Mouse (Mus musculus) lung, postnatal 0 days (tissue): ENCODE results near the gene Nudt15. TPM values are rescaled to one million over a fixed set of nuclear protein-coding genes. Genes with fewer than 3 reads are reported as not detected.

Experiments used
- ATAC-seq: fragments of 200-750 bp; cut with Nextera tagmentation; 2 replicates; pipeline ENCODE4 v1.8.0; 2017; ENCODE audit warnings: moderate library complexity
- DNase-seq: peaks from one replicate; pipeline ENCODE4 v3.0.0-alpha.2; 2016; ENCODE audit warnings: low spot score
- H3K27ac ChIP-seq: fragments of 300-500 bp; sonication (generic); 2 replicates; pipeline ENCODE4 v1.5.1; 2014; ENCODE audit warnings: antibody characterized with exemption, mild to moderate bottlenecking, low read length, mixed read lengths
- H3K27me3 ChIP-seq: fragments of 300-500 bp; sonication (generic); replicated peaks from 2 replicates; pipeline ENCODE4 v1.6.1; 2014; ENCODE audit warnings: low read length, mixed read lengths; ENCODE audit not compliant: insufficient read depth
- H3K36me3 ChIP-seq: fragments of 300-500 bp; sonication (generic); 2 replicates; pipeline ENCODE4 v1.6.1; 2014; ENCODE audit warnings: low read length, mixed read lengths; ENCODE audit not compliant: insufficient read depth
- H3K4me1 ChIP-seq: fragments of 300-500 bp; sonication (generic); 2 replicates; pipeline ENCODE4 v1.6.1; 2014; ENCODE audit warnings: antibody characterized with exemption, low read depth, low read length, mixed read lengths; ENCODE audit not compliant: insufficient read depth
- H3K4me2 ChIP-seq: fragments of 300-500 bp; sonication (generic); replicated peaks from 2 replicates; pipeline ENCODE4 v1.6.1; 2014; ENCODE audit warnings: low read depth, mild to moderate bottlenecking, low read length, moderate library complexity, mixed read lengths
- H3K4me3 ChIP-seq: fragments of 300-500 bp; sonication (generic); 2 replicates; pipeline ENCODE4 v1.5.1; 2014; ENCODE audit warnings: low read depth, low read length
- H3K9ac ChIP-seq: fragments of 300-500 bp; sonication (generic); replicated peaks from 2 replicates; pipeline ENCODE4 v1.6.1; 2014; ENCODE audit warnings: low read depth, mild to moderate bottlenecking
- H3K9me3 ChIP-seq: fragments of 300-500 bp; sonication (generic); 2 replicates; pipeline ENCODE4 v1.6.1; 2016; ENCODE audit warnings: low read length, mixed read lengths
- CTCF ChIP-seq: IDR thresholded peaks from 2 replicates; pipeline ENCODE4 v1.5.1; 2016; ENCODE audit warnings: antibody characterized with exemption, mild to moderate bottlenecking
- EP300 ChIP-seq: IDR thresholded peaks from 2 replicates; pipeline ENCODE4 v1.6.1; 2016; ENCODE audit warnings: antibody characterized with exemption, mild to moderate bottlenecking, control low read depth
- WGBS: fragments of 180-500 bp; shearing (Covaris S2); extraction: QIAGEN DNeasy Blood & Tissue Kit; methylation state at CpG from one replicate; pipeline ENCODE4 v1.1.7; 2014; 5-methylcytosine and 5-hydroxymethylcytosine counted together
- polyA plus RNA-seq: library from polyadenylated mRNA; unstranded; fragments of >200 nt; fragmentation: Nextera tagmentation; extraction: Ambion mirVana; gene quantifications from 2 replicates; pipeline ENCODE4 v1.2.1, GENCODE M21; 2015

Nudt15 gene
- polyA plus RNA-seq, 1 experiment from 2014 or later, result 2.7 TPM

DNA sequence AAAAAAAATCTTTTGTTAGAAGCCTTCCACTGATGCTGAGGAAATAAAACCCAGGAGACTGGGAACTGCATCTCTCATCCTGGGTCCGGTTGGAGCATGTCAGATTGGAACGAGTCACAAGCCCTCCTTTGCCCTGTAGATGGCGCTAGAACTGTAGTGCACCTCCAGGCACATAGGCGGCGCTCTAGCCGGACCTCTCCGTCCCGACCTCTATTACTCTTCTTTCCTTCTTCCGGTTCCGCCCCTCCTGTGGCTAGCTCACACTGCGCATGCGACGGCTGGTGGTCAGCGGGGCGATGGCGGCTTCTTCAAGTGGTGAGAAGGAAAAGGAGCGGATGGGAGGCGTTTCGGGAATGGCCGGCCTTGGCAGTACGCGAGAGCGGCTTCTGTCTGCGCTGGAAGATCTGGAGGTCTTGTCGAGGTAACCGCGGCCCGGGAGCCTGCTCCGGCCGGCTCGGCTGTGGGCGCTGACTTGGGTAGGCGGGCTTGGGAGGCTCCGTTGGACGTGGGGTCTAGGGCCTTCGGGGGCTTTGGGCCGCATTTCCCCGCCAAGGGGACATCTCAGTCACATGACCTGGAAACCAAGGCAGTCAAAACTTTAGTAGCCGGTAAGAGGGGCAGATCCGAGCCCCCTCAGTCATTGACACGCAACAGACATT, 38.1 kb downstream of the Nudt15 start, which contains the start of gene Med4:
Gene Med4 (plus strand): TSS at position 261 of the 659 bp plus-strand sequence.
- Histone ChIP-seq H3K36me3 (no peaks in the 10 kb centered on the region), H3K4me2 (peak within 1 kb of the TSS; percentile 81), H3K27ac (0 out of 2 replicates have a peak within 1 kb of the TSS, but pooled peaks have one; percentile 43), H3K9me3 (no peaks in the 10 kb centered on the region), H3K9ac (peak within 1 kb of the TSS; percentile 83), H3K4me3 (peak within 1 kb of the TSS; percentile 97), H3K27me3 (no peaks in the 10 kb centered on the region), H3K4me1 (peaks cover 6% of the 10 kb centered on the region; the same call in 1 of the 2 replicates)
- peak; percentile 98 for DNase-seq
- WGBS, result under 1% methylated on average over 39 of the region's 41 CpGs
- ATAC-seq, result peak; percentile 92
- peak; percentile 71; the same call in 1 of the 2 replicates for TF ChIP-seq EP300
- peak; percentile 100 for TF ChIP-seq CTCF

DNA sequence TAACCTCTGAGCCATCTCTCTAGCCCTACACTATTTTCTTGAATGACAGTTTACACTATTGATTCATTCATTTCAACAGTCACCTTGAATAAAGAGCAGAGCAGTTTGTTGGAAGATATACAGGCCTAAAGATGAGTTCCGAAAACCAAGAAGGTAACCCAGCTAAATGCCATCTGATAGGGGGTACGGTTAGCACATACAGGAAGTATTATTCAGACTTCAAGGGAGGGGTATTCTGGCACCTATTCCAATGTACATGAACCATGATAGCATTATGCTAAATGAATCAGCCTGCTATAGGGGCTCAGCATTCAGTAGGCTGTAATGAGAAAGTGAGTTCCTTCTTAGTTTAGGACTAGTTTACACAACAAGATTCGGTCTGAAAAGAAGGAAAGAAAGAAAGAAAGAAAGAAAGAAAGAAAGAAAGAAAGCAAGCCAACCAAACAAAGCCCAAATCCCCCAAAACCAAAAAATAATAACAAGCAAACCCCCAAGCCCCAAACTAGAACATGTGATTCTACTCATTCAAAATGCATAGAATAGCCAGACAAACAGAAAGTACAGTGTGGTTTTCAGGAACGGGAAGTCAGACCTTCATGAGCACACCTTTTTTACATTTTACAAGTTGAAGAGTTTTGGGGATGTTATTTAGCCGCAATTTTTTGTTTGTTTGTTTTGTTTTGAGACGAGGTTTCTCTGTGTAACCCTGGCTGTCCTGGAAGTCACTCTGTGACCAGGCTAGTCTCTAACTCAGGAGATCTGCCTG, 39.2 kb downstream of the Nudt15 start:
- no peak overlapping the region for H3K4me3 ChIP-seq
- DNase-seq (no peak), ATAC-seq (no peak)
- no peaks in the 10 kb centered on the region for H3K9me3 ChIP-seq
- 95% methylated on average over 6 of the region's 6 CpGs for WGBS
- no peak overlapping the region for H3K27ac ChIP-seq
- no peak overlapping the region for H3K4me2 ChIP-seq
- no peak overlapping the region for H3K9ac ChIP-seq
- H3K36me3 ChIP-seq, result no peaks in the 10 kb centered on the region
- H3K4me1 ChIP-seq, result peaks cover 6% of the 10 kb centered on the region; the same call in 1 of the 2 replicates
- no peaks in the 10 kb centered on the region for H3K27me3 ChIP-seq
- no peak for TF ChIP-seq EP300
- TF ChIP-seq CTCF, result no peak

DNA sequence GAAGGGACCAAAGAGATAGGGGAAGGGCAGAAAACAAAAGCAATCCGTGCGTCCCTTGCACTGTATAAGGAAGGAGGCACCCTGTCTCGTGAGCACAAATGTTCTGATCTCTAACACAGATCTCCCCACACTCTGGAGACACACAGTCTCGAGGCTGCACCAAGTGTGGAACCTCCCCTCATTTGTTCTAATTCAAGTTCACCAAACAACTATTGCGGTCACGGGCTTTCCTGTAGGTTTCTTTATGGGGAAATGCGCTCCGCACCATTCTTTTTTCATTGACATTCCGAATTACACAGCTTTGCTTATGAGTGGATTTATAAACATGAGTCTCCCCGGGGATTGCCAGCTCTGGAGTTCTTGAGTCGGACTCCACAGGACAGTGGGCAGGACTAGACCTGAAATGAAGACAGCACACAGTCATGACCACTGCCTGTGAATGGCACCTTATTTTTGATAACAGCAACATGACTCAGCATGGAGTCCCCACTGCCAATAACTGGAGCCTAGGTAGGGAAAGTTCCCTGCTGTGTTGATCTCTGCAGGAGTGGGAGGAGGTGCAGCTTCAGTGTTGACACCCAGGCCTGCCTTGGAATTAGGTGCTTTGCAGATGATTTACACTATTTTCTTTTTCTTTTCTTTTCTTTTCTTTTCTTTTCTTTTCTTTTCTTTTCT, 40.2 kb downstream of the Nudt15 start:
- DNase-seq (peak; percentile 70), ATAC-seq (peak; percentile 82)
- H3K9ac ChIP-seq, result no peak overlapping the region
- H3K4me1 ChIP-seq, result peaks cover 8% of the 10 kb centered on the region; the same call in 1 of the 2 replicates
- no peaks in the 10 kb centered on the region for H3K27me3 ChIP-seq
- no peaks in the 10 kb centered on the region for H3K9me3 ChIP-seq
- H3K27ac ChIP-seq, result peak overlapping the region; percentile 61
- H3K4me3 ChIP-seq, result no peak overlapping the region
- TF ChIP-seq CTCF (no peak), EP300 (peak; percentile 67)
- H3K36me3 ChIP-seq, result no peaks in the 10 kb centered on the region
- H3K4me2 ChIP-seq, result peak overlapping the region; percentile 27; the same call in 1 of the 2 replicates
- WGBS, result 34% methylated on average over 11 of the region's 11 CpGs

DNA sequence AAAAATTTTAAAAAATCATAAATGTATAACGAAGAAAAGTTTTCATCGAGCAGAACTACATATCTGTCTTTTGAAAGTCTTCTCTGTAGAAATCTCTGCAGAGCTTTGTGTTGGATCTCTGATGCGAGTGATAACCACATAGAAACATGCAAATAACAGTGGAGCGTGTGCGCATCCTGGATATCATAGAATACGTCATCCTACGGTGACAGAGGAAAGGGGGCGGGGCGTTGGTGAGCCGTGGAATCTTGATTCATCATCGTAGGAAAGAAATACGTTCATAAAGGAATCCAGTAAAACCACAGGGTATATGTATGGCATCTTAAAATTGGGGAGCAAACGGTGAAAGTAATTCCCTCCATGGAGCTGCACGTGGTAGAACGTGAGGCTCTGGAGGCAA, 40.8 kb downstream of the Nudt15 start:
- WGBS, result 66% methylated on average over 15 of the region's 15 CpGs
- DNase-seq (peak; percentile 49), ATAC-seq (no peak)
- Histone ChIP-seq H3K36me3 (no peaks in the 10 kb centered on the region), H3K4me1 (peaks cover 11% of the 10 kb centered on the region; the same call in 1 of the 2 replicates), H3K27me3 (no peaks in the 10 kb centered on the region), H3K4me3 (no peak overlapping the region), H3K27ac (peak overlapping the region; percentile 61; the same call in 1 of the 2 replicates), H3K9me3 (no peaks in the 10 kb centered on the region), H3K4me2 (no peak overlapping the region), H3K9ac (no peak overlapping the region)
- TF ChIP-seq EP300, result no peak
- no peak for TF ChIP-seq CTCF

DNA sequence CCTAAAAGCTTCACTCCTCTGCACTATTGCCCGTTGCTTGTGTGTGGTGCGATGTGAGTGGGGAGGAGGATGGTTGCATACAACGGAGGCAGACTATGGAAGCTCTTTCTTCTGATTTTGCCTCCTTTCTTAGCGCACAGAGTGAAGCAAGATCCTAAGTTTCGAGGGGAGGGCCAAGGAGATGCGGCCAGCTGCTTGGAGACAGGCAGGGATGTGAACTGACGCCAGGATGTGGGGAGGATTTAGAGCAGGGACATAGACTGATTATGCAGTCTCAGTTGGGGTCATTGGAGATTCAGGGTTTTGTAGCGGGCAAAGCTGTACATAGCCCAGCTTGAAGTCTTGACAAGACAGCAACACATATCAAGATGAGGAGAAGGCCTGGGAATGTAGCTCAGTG, 41.8 kb downstream of the Nudt15 start:
- no peak overlapping the region for H3K4me2 ChIP-seq

More for the DNA sequence above, 41.8 kb downstream of the Nudt15 start:
- no peaks in the 10 kb centered on the region for H3K27me3 ChIP-seq
- H3K27ac ChIP-seq, result no peak overlapping the region
- 57% methylated on average over 8 of the region's 8 CpGs for WGBS
- no peak for ATAC-seq
- no peaks in the 10 kb centered on the region for H3K36me3 ChIP-seq
- no peaks in the 10 kb centered on the region for H3K9me3 ChIP-seq
- H3K9ac ChIP-seq, result no peak overlapping the region
- no peak for TF ChIP-seq CTCF
- no peak for TF ChIP-seq EP300
- no peak overlapping the region for H3K4me3 ChIP-seq
- DNase-seq, result no peak
- peaks cover 11% of the 10 kb centered on the region; the same call in 1 of the 2 replicates for H3K4me1 ChIP-seq
